ENCODE assay signal across 23 mouse cellular contexts in the genomic region with DNA sequence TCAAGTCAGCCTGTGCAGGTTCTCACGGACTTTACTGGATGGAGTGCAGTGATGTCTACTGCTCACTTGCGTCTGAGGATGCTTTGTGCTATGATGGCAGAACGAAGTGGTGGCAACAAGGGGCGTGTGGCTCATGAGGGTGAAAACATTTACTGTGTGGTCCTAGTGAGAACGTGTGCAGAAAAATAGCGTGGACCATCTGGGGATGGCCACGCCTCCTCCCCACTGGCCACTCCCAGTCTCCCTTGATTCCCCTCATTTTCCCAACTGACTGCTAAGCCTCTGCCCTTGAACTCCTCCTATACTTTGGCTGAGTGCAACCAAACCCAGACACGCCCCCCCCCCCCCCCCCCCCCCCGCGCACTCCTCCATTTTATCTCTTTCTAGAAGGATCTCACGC. TPM values are rescaled to one million over a fixed set of nuclear protein-coding genes. Genes with fewer than 3 reads are reported as not detected.
DNase-seq lines count a peak whose midpoint lies in the region; ATAC-seq lines count a peak whose summit lies in the region.
"Had no signal": no experiment of that assay in that cellular context is flagged by ENCODE, and none has a peak within 500 bp of the region (broad histone marks: within the 10 kb centered on the region; RNA-seq: fewer than 3 reads in every experiment).

No protein-coding gene starts in this region.

- ATAC-seq in forebrain, embryonic 12.5 days (ENCODE audit: low FRiP score) = 0 out of 2 replicates have a peak, but pooled peaks have one; percentile 33
- ATAC-seq in forebrain, embryonic 16.5 days = no peak
- peak; percentile 69; the same call in 1 of the 2 replicates for ATAC-seq in midbrain, embryonic 13.5 days
- ATAC-seq in midbrain, embryonic 14.5 days (ENCODE audit: low FRiP score, low TSS enrichment) = no peak
- peak; percentile 25; the same call in 1 of the 2 replicates for ATAC-seq in hindbrain, embryonic 11.5 days (ENCODE audit: low FRiP score)
- ATAC-seq: CD4-positive, CD25-positive, alpha-beta regulatory T cell, adult 4 months; intestine, embryonic 15.5 days; lung, postnatal 0 days had no signal

- H3K9me3 ChIP-seq in forebrain, embryonic 12.5 days = no peaks in the 10 kb centered on the region
- H3K9me3 ChIP-seq in forebrain, embryonic 16.5 days (ENCODE audit: control insufficient read depth, low read length) = no peaks in the 10 kb centered on the region
- H3K9me3 ChIP-seq in midbrain, embryonic 13.5 days = no peaks in the 10 kb centered on the region
- no peaks in the 10 kb centered on the region for H3K9me3 ChIP-seq in midbrain, embryonic 14.5 days (ENCODE audit: control insufficient read depth, low read length)
- no peaks in the 10 kb centered on the region for H3K9me3 ChIP-seq in hindbrain, embryonic 11.5 days (ENCODE audit: control insufficient read depth, low read length)
- H3K9me3 ChIP-seq: embryonic facial prominence, embryonic 10.5 days; intestine, embryonic 15.5 days; limb, embryonic 10.5 days; midbrain, embryonic 12.5 days had no signal

- H3K4me3 ChIP-seq in forebrain, embryonic 12.5 days (replicated peaks) = no peak overlapping the region
- H3K4me3 ChIP-seq in forebrain, embryonic 16.5 days (replicated peaks; ENCODE audit: low read length) = no peak overlapping the region
- no peak overlapping the region for H3K4me3 ChIP-seq in midbrain, embryonic 13.5 days (replicated peaks)
- no peak overlapping the region for H3K4me3 ChIP-seq in midbrain, embryonic 14.5 days (replicated peaks; ENCODE audit: low read depth, low read length)
- H3K4me3 ChIP-seq in hindbrain, embryonic 11.5 days (ENCODE audit: low read depth, low read length) = no peak overlapping the region
- H3K4me3 ChIP-seq: embryonic facial prominence, embryonic 10.5 days; gastrocnemius, adult 2 months; intestine, embryonic 15.5 days; layer of hippocampus, adult 2 months; limb, embryonic 10.5 days; midbrain, embryonic 12.5 days; myocyte had no signal

- no peak for DNase-seq in midbrain, embryonic 14.5 days
- no peak for DNase-seq in hindbrain, embryonic 11.5 days (ENCODE audit: low spot score)
- no peak for DNase-seq in MN1 (ENCODE audit: low spot score)
- DNase-seq in spleen, adult 12 weeks (ENCODE audit: low spot score) = no peak
- DNase-seq: adrenal gland, adult 2 months; cerebellum, adult 11 months; cerebellum, adult 9-11 months; gastrocnemius, adult 2 months; kidney, adult 8-10 months; kidney, postnatal 10 days had no signal

- no peak overlapping the region for H3K9ac ChIP-seq in forebrain, embryonic 12.5 days
- no peak overlapping the region for H3K9ac ChIP-seq in forebrain, embryonic 16.5 days (replicated peaks; ENCODE audit: low read depth, low read length)
- H3K9ac ChIP-seq in midbrain, embryonic 13.5 days (replicated peaks) = no peak overlapping the region
- no peak overlapping the region for H3K9ac ChIP-seq in midbrain, embryonic 14.5 days (replicated peaks; ENCODE audit: low read length)
- H3K9ac ChIP-seq in hindbrain, embryonic 11.5 days (ENCODE audit: low read depth, low read length) = no peak overlapping the region
- H3K9ac ChIP-seq: intestine, embryonic 15.5 days; midbrain, embryonic 12.5 days had no signal

- H3K27ac ChIP-seq in forebrain, embryonic 12.5 days = no peak overlapping the region
- no peak overlapping the region for H3K27ac ChIP-seq in forebrain, embryonic 16.5 days (ENCODE audit: low read length)
- H3K27ac ChIP-seq in midbrain, embryonic 13.5 days = no peak overlapping the region
- H3K27ac ChIP-seq in midbrain, embryonic 14.5 days (replicated peaks; ENCODE audit: low read depth, low read length) = no peak overlapping the region
- H3K27ac ChIP-seq in hindbrain, embryonic 11.5 days (ENCODE audit: low read depth, low read length) = no peak overlapping the region
- H3K27ac ChIP-seq: embryonic facial prominence, embryonic 10.5 days; gastrocnemius, adult 2 months; intestine, embryonic 15.5 days; layer of hippocampus, adult 2 months; limb, embryonic 10.5 days; midbrain, embryonic 12.5 days had no signal

- H3K27me3 ChIP-seq in forebrain, embryonic 12.5 days = no peaks in the 10 kb centered on the region
- H3K27me3 ChIP-seq in forebrain, embryonic 16.5 days (replicated peaks; ENCODE audit: control insufficient read depth, insufficient read depth, low read length) = no peaks in the 10 kb centered on the region
- H3K27me3 ChIP-seq in midbrain, embryonic 13.5 days = no peaks in the 10 kb centered on the region
- H3K27me3 ChIP-seq in midbrain, embryonic 14.5 days (ENCODE audit: control insufficient read depth, insufficient read depth, low read length) = no peaks in the 10 kb centered on the region
- H3K27me3 ChIP-seq in hindbrain, embryonic 11.5 days (ENCODE audit: control insufficient read depth, insufficient read depth, low read length) = no peaks in the 10 kb centered on the region
- H3K27me3 ChIP-seq: intestine, embryonic 15.5 days; midbrain, embryonic 12.5 days; Patski had no signal

- peak overlapping the region; percentile 15; the same call in 1 of the 2 replicates for H3K4me2 ChIP-seq in forebrain, embryonic 12.5 days
- no peak overlapping the region for H3K4me2 ChIP-seq in forebrain, embryonic 16.5 days (ENCODE audit: low read length)
- H3K4me2 ChIP-seq in midbrain, embryonic 13.5 days (replicated peaks) = no peak overlapping the region
- no peak overlapping the region for H3K4me2 ChIP-seq in midbrain, embryonic 14.5 days (ENCODE audit: low read length)
- H3K4me2 ChIP-seq in hindbrain, embryonic 11.5 days (replicated peaks; ENCODE audit: low read depth, low read length) = no peak overlapping the region
- H3K4me2 ChIP-seq: intestine, embryonic 15.5 days; midbrain, embryonic 12.5 days had no signal

- WGBS in forebrain, embryonic 12.5 days = 72% methylated on average over 9 of the region's 11 CpGs
- WGBS in forebrain, embryonic 16.5 days = 64% methylated on average over 9 of the region's 11 CpGs
- 69% methylated on average over 9 of the region's 11 CpGs for WGBS in midbrain, embryonic 13.5 days
- 74% methylated on average over 9 of the region's 11 CpGs for WGBS in midbrain, embryonic 14.5 days
- 76% methylated on average over 8 of the region's 11 CpGs for whole genome bisulfite sequencing in hindbrain, embryonic 11.5 days

- peaks cover 10% of the 10 kb centered on the region for H3K4me1 ChIP-seq in forebrain, embryonic 12.5 days
- H3K4me1 ChIP-seq in forebrain, embryonic 16.5 days (replicated peaks; ENCODE audit: control insufficient read depth, insufficient read depth, low read length) = peaks cover 5% of the 10 kb centered on the region; the same call in 1 of the 2 replicates
- peaks cover 9% of the 10 kb centered on the region for H3K4me1 ChIP-seq in midbrain, embryonic 13.5 days (replicated peaks)
- H3K4me1 ChIP-seq in midbrain, embryonic 14.5 days (ENCODE audit: control insufficient read depth, insufficient read depth, low read length) = peaks cover 5% of the 10 kb centered on the region; the same call in 1 of the 2 replicates
- no peaks in the 10 kb centered on the region for H3K4me1 ChIP-seq in hindbrain, embryonic 11.5 days (replicated peaks; ENCODE audit: control insufficient read depth, insufficient read depth, low read length)
- H3K4me1 ChIP-seq: limb, embryonic 10.5 days had no signal

- H3K36me3 ChIP-seq in forebrain, embryonic 12.5 days (replicated peaks) = no peaks in the 10 kb centered on the region
- no peaks in the 10 kb centered on the region for H3K36me3 ChIP-seq in forebrain, embryonic 16.5 days (ENCODE audit: control insufficient read depth, insufficient read depth)
- no peaks in the 10 kb centered on the region for H3K36me3 ChIP-seq in midbrain, embryonic 13.5 days
- no peaks in the 10 kb centered on the region for H3K36me3 ChIP-seq in midbrain, embryonic 14.5 days (ENCODE audit: control insufficient read depth, insufficient read depth, low read length)
- H3K36me3 ChIP-seq in hindbrain, embryonic 11.5 days (ENCODE audit: control insufficient read depth, insufficient read depth, low read length) = no peaks in the 10 kb centered on the region
- H3K36me3 ChIP-seq: embryonic facial prominence, embryonic 10.5 days; intestine, embryonic 15.5 days; limb, embryonic 10.5 days; midbrain, embryonic 12.5 days had no signal

RNA-seq across cellular contexts. Expression of a gene that starts 40.8 kb away (rescaled TPM):
- polyA plus RNA-seq in forebrain, embryonic 12.5 days (2016; fragmentation: Nextera tagmentation; extraction: Ambion mirVana) = not detected in 2 replicates
- 0.11 TPM in 1 of 2 replicates, not detected in the other for polyA plus RNA-seq in forebrain, embryonic 16.5 days (2015; fragmentation: Nextera tagmentation; extraction: Ambion mirVana)
- polyA plus RNA-seq in midbrain, embryonic 13.5 days (2015; fragmentation: Nextera tagmentation; extraction: Ambion mirVana) = 0.04 TPM in 1 of 2 replicates, not detected in the other
- not detected in 2 replicates for polyA plus RNA-seq in midbrain, embryonic 14.5 days (2014; fragmentation: Nextera tagmentation; extraction: Ambion mirVana)
- polyA plus RNA-seq in hindbrain, embryonic 11.5 days (2014; fragmentation: Nextera tagmentation; extraction: Ambion mirVana) = not detected in 2 replicates
- polyA plus RNA-seq: adrenal gland, adult 2 months; CD4-positive, CD25-positive, alpha-beta regulatory T cell, adult 4 months; cortical plate, adult 2 months; limb, embryonic 10.5 days; midbrain, embryonic 12.5 days; myocyte had no signal

Comparison
In these comparisons a context has a peak if more than half of its experiments do, and no peak if none do; other contexts are left out.
1. ATAC-seq: peak in forebrain, embryonic 12.5 days (single experiment), midbrain, embryonic 13.5 days (single experiment) and hindbrain, embryonic 11.5 days (single experiment); none in forebrain, embryonic 16.5 days (single experiment) and midbrain, embryonic 14.5 days (single experiment).